13 mouse cellular contexts compared by ENCODE assay signal in genomic region chr3:135854298-135854984, GRCm38 (mm10). TPM values are rescaled to one million over a fixed set of nuclear protein-coding genes. Genes with fewer than 3 reads are reported as not detected.
A peak's percentile ranks its signal among the peaks of the same experiment; 100 is the strongest.
DNase-seq lines count a peak whose midpoint lies in the region; ATAC-seq and TF ChIP-seq lines count a peak whose summit lies in the region.
"Had no signal": no experiment of that assay in that cellular context is flagged by ENCODE, and none has a peak within 500 bp of the region (broad histone marks: within the 10 kb centered on the region; RNA-seq: fewer than 3 reads in every experiment).

No protein-coding gene starts in this region.

- WGBS in heart, embryonic 16.5 days, result 74% methylated on average over 14 of the region's 14 CpGs
- 66% methylated on average over 14 of the region's 14 CpGs for WGBS in liver, embryonic 16.5 days (ENCODE audit: insufficient replicate concordance)
- WGBS in kidney, embryonic 16.5 days, result 79% methylated on average over 14 of the region's 14 CpGs

- no peak overlapping the region for H3K4me2 ChIP-seq in heart, embryonic 16.5 days (ENCODE audit: low read depth, low read length)
- peak overlapping the region; percentile 37; the same call in 1 of the 2 replicates for H3K4me2 ChIP-seq in liver, embryonic 16.5 days (ENCODE audit: low read depth, low read length)
- no peak overlapping the region for H3K4me2 ChIP-seq in kidney, embryonic 16.5 days (replicated peaks; ENCODE audit: low read depth, low read length)
- H3K4me2 ChIP-seq: embryonic facial prominence, embryonic 15.5 days had no signal

- no peaks in the 10 kb centered on the region for H3K27me3 ChIP-seq in heart, embryonic 16.5 days (ENCODE audit: control insufficient read depth, insufficient read depth, low read length)
- no peaks in the 10 kb centered on the region for H3K27me3 ChIP-seq in MEL (ENCODE audit: control insufficient read depth in 1 of 2, insufficient read depth in 2 of 2, low read length in 2 of 2)
- no peaks in the 10 kb centered on the region for H3K27me3 ChIP-seq in liver, embryonic 16.5 days (ENCODE audit: control insufficient read depth, insufficient read depth, low read depth, low read length)
- no peaks in the 10 kb centered on the region for H3K27me3 ChIP-seq in kidney, embryonic 16.5 days (ENCODE audit: insufficient read depth, low read length)
- H3K27me3 ChIP-seq: embryonic facial prominence, embryonic 15.5 days had no signal

- no peak for TF ChIP-seq CTCF in MEL (IDR thresholded peaks at IDR 0.05 in 2 of 3, conservative IDR thresholded peaks at IDR 0.05 in 1 of 3; ENCODE audit: control insufficient read depth in 1 of 3, insufficient read depth in 1 of 3, low read depth in 2 of 3, low read length in 3 of 3, poor library complexity in 1 of 3, severe bottlenecking in 1 of 3)

- no peak for TF ChIP-seq EP300 in MEL (IDR thresholded peaks at IDR 0.05; ENCODE audit: low read depth in 1 of 2, low read length in 2 of 2)

- no peaks in the 10 kb centered on the region for H3K36me3 ChIP-seq in heart, embryonic 16.5 days (ENCODE audit: control insufficient read depth, insufficient read depth)
- H3K36me3 ChIP-seq in MEL (ENCODE audit: control insufficient read depth in 1 of 2, insufficient read depth in 2 of 2, low read length in 2 of 2), result no peaks in the 10 kb centered on the region
- peaks cover 14% of the 10 kb centered on the region for H3K36me3 ChIP-seq in liver, embryonic 16.5 days (ENCODE audit: control insufficient read depth, insufficient read depth)
- H3K36me3 ChIP-seq in kidney, embryonic 16.5 days (ENCODE audit: insufficient read depth, low read length), result no peaks in the 10 kb centered on the region
- H3K36me3 ChIP-seq: embryonic facial prominence, embryonic 15.5 days had no signal

- H3K9me3 ChIP-seq in heart, embryonic 16.5 days (replicated peaks; ENCODE audit: control insufficient read depth, low read length), result no peaks in the 10 kb centered on the region
- no peaks in the 10 kb centered on the region for H3K9me3 ChIP-seq in MEL (replicated peaks; ENCODE audit: insufficient read depth, low read length)
- H3K9me3 ChIP-seq in liver, embryonic 16.5 days (replicated peaks; ENCODE audit: control insufficient read depth, low read length), result no peaks in the 10 kb centered on the region
- H3K9me3 ChIP-seq in kidney, embryonic 16.5 days (ENCODE audit: low read length), result no peaks in the 10 kb centered on the region
- H3K9me3 ChIP-seq: embryonic facial prominence, embryonic 15.5 days had no signal

- no peak for TF ChIP-seq POLR2A in MEL (IDR thresholded peaks at IDR 0.05; ENCODE audit: control insufficient read depth in 1 of 2, insufficient read depth in 1 of 2, low read depth in 1 of 2, low read length in 2 of 2, poor library complexity in 1 of 2)

- no peak for TF ChIP-seq RAD21 in MEL (IDR thresholded peaks at IDR 0.05; ENCODE audit: low read depth, low read length)

- H3K27ac ChIP-seq in heart, embryonic 16.5 days (ENCODE audit: low read length), result no peak overlapping the region
- no peak overlapping the region for H3K27ac ChIP-seq in MEL (ENCODE audit: control insufficient read depth, low read depth, low read length)
- peak overlapping the region; percentile 50; the same call in 1 of the 2 replicates for H3K27ac ChIP-seq in liver, embryonic 16.5 days (ENCODE audit: low read length)
- no peak overlapping the region for H3K27ac ChIP-seq in kidney, embryonic 16.5 days (ENCODE audit: low read length)
- H3K27ac ChIP-seq: embryonic facial prominence, embryonic 15.5 days had no signal

- ATAC-seq in heart, embryonic 16.5 days (replicated peaks; ENCODE audit: extremely low read depth, insufficient read depth, low FRiP score), result 0 out of 2 replicates have a peak, but pooled peaks have one; percentile 32
- peak; percentile 58; the same call in 1 of the 2 replicates for ATAC-seq in granulocyte monocyte progenitor cell, adult 5-6 weeks (replicated peaks; ENCODE audit: poor library complexity, severe bottlenecking)
- peak; percentile 95 for ATAC-seq in liver, embryonic 16.5 days (ENCODE audit: low read depth)
- no peak; the same call in 1 of the 2 replicates for ATAC-seq in kidney, embryonic 16.5 days (ENCODE audit: low FRiP score, low TSS enrichment)
- ATAC-seq: CD4-positive, CD25-positive, alpha-beta regulatory T cell, adult 4 months had no signal

- H3K9ac ChIP-seq in heart, embryonic 16.5 days (ENCODE audit: low read length), result no peak overlapping the region
- no peak overlapping the region for H3K9ac ChIP-seq in MEL (ENCODE audit: control insufficient read depth, low read depth, low read length, poor library complexity, severe bottlenecking)
- H3K9ac ChIP-seq in liver, embryonic 16.5 days (ENCODE audit: low read depth, low read length), result peak overlapping the region; percentile 37
- H3K9ac ChIP-seq in kidney, embryonic 16.5 days (replicated peaks; ENCODE audit: low read length), result no peak overlapping the region
- H3K9ac ChIP-seq: embryonic facial prominence, embryonic 15.5 days had no signal

- no peak overlapping the region for H3K4me3 ChIP-seq in heart, embryonic 16.5 days (ENCODE audit: low read length)
- H3K4me3 ChIP-seq in MEL (ENCODE audit: control insufficient read depth in 1 of 2, insufficient read depth in 1 of 2, low read depth in 2 of 2, low read length in 2 of 2), result no peak overlapping the region
- H3K4me3 ChIP-seq in liver, embryonic 16.5 days (ENCODE audit: low read depth, low read length), result no peak overlapping the region
- H3K4me3 ChIP-seq in kidney, embryonic 16.5 days (ENCODE audit: low read length), result no peak overlapping the region
- H3K4me3 ChIP-seq: embryonic facial prominence, embryonic 15.5 days had no signal

- no peak for DNase-seq in heart, postnatal 4 days
- no peak for DNase-seq in MEL (ENCODE audit: low read depth, low spot score)
- DNase-seq in adrenal gland, adult (ENCODE audit: inconsistent age in 2 of 2, low spot score in 1 of 2), result no peak
- no peak for DNase-seq in ovary, postnatal 36 days (ENCODE audit: low spot score)
- DNase-seq: cerebellum, postnatal 10 days; lung, postnatal 14 days; right cerebral cortex, postnatal 4 days had no signal

- no peaks in the 10 kb centered on the region for H3K79me2 ChIP-seq in MEL (ENCODE audit: control insufficient read depth, insufficient read depth, low read length, poor library complexity)

- no peaks in the 10 kb centered on the region for H3K4me1 ChIP-seq in heart, embryonic 16.5 days (ENCODE audit: control insufficient read depth, insufficient read depth, low read length)
- H3K4me1 ChIP-seq in MEL (ENCODE audit: control insufficient read depth in 1 of 2, insufficient read depth in 2 of 2, low read length in 2 of 2), result no peaks in the 10 kb centered on the region
- peaks cover 14% of the 10 kb centered on the region for H3K4me1 ChIP-seq in liver, embryonic 16.5 days (ENCODE audit: control insufficient read depth, low read depth, low read length)
- peaks cover 9% of the 10 kb centered on the region; the same call in 1 of the 2 replicates for H3K4me1 ChIP-seq in kidney, embryonic 16.5 days (ENCODE audit: insufficient read depth, low read length)
- H3K4me1 ChIP-seq: embryonic facial prominence, embryonic 15.5 days had no signal

TF ChIP-seq in MEL, 35 proteins besides CTCF, POLR2A, EP300 and RAD21:
- no peak for TF ChIP-seq MYC (IDR thresholded peaks at IDR 0.05; ENCODE audit: low read depth, low read length)
- no peak for TF ChIP-seq SMC3 (IDR thresholded peaks at IDR 0.05; ENCODE audit: low read depth, low read length)
- no peak for TF ChIP-seq MYB (IDR thresholded peaks at IDR 0.05; ENCODE audit: low read depth, low read length)
- TF ChIP-seq USF1 (IDR thresholded peaks at IDR 0.05; ENCODE audit: low read depth, low read length), result peak; percentile 75
- TF ChIP-seq NRF1 (IDR thresholded peaks at IDR 0.05; ENCODE audit: insufficient read depth, low read depth, low read length, poor library complexity, severe bottlenecking), result no peak
- TF ChIP-seq MAX (IDR thresholded peaks at IDR 0.05; ENCODE audit: low read length), result peak; percentile 43; the same call in 1 of the 2 replicates
- no peak for TF ChIP-seq GABPA (IDR thresholded peaks at IDR 0.05; ENCODE audit: low read depth, low read length)
- no peak for TF ChIP-seq UBTF (IDR thresholded peaks at IDR 0.05; ENCODE audit: borderline replicate concordance, insufficient read depth, low read depth, low read length)
- no peak for TF ChIP-seq CHD1 (IDR thresholded peaks at IDR 0.05; ENCODE audit: low read depth, low read length)

RNA-seq across cellular contexts. Expression of gene Slc39a8, which starts 29.4 kb away (rescaled TPM):
- polyA plus RNA-seq in heart, embryonic 16.5 days (2015; fragmentation: Nextera tagmentation; extraction: Ambion mirVana), result 12.1 and 15.1 TPM in 2 replicates
- total RNA-seq in heart, postnatal 4 days (2021), result 10 to 100 TPM in 1 of 2 experiments, 1 to 10 TPM in 1; 9.0 to 10.9 TPM
- total RNA-seq in MEL (2012; rRNA removed), result 14.3 and 19.8 TPM in 2 replicates
- polyA plus RNA-seq in MEL (2012; ENCODE audit: insufficient read depth in 1 of 2, insufficient read length in 2 of 2, low read depth in 1 of 2, low replicate concordance in 2 of 2, missing spikeins in 1 of 2), result 10 to 100 TPM in 1 of 2 experiments, not detected in 1; 21.5 TPM
- total RNA-seq in granulocyte monocyte progenitor cell, adult 5-6 weeks (2014; fragmentation: Nextera tagmentation), result 5.8 and 10.4 TPM in 2 replicates
- total RNA-seq in granulocyte monocyte progenitor cell, adult 5-6 weeks (2017), result 11.3 and 15.0 TPM in 2 replicates
- 31.5 and 33.8 TPM in 2 replicates for polyA plus RNA-seq in liver, embryonic 16.5 days (2015; fragmentation: Nextera tagmentation; extraction: Ambion mirVana)
- 18.3 and 19.5 TPM in 2 replicates for polyA plus RNA-seq in kidney, embryonic 16.5 days (2015; fragmentation: Nextera tagmentation; extraction: Ambion mirVana)
